Mouse (Mus musculus) limb, embryonic 14.5 days (tissue): Measurements from ENCODE around the gene Gm21488. TPM values are rescaled to one million over a fixed set of nuclear protein-coding genes. Genes with fewer than 3 reads are reported as not detected.
"Not testable (repeated sequence)": the region's sequence is repeated elsewhere in the genome, so short reads cannot be mapped to it uniquely, and the experiment has no call there.

Source experiments
- ATAC-seq: fragments of 200-750 bp; cut with Nextera tagmentation; 2 replicates; pipeline ENCODE4 v1.8.0; 2017; ENCODE audit warnings: low read depth, moderate number of reproducible peaks, moderate TSS enrichment; ENCODE audit not compliant: low FRiP score
- DNase-seq: peaks from one replicate; pipeline ENCODE4 v3.0.0-alpha.2; 2015; ENCODE audit warnings: low spot score
- H3K27ac ChIP-seq: fragments of 300-500 bp; sonication (generic); replicated peaks from 2 replicates; pipeline ENCODE4 v1.5.1; 2014; ENCODE audit warnings: low read depth, mild to moderate bottlenecking, low read length, moderate library complexity, mixed read lengths
- H3K27me3 ChIP-seq: fragments of 300-500 bp; sonication (generic); 2 replicates; pipeline ENCODE4 v1.6.1; 2014; ENCODE audit warnings: low read length, mixed read lengths; ENCODE audit not compliant: control insufficient read depth, insufficient read depth
- H3K36me3 ChIP-seq: fragments of 300-500 bp; sonication (generic); 2 replicates; pipeline ENCODE4 v1.6.1; 2014; ENCODE audit warnings: mild to moderate bottlenecking, low read length, moderate library complexity, mixed read lengths; ENCODE audit not compliant: control insufficient read depth, insufficient read depth
- H3K4me1 ChIP-seq: fragments of 300-500 bp; sonication (generic); 2 replicates; pipeline ENCODE4 v1.6.1; 2014; ENCODE audit warnings: antibody characterized with exemption, low read length, mixed read lengths; ENCODE audit not compliant: control insufficient read depth, insufficient read depth
- H3K4me2 ChIP-seq: fragments of 300-500 bp; sonication (generic); replicated peaks from 2 replicates; pipeline ENCODE4 v1.6.1; 2014; ENCODE audit warnings: low read depth, mild to moderate bottlenecking, low read length, moderate library complexity; ENCODE audit not compliant: severe bottlenecking
- H3K4me3 ChIP-seq: fragments of 300-500 bp; sonication (generic); replicated peaks from 2 replicates; pipeline ENCODE4 v1.5.1; 2014; ENCODE audit warnings: low read length
- H3K9ac ChIP-seq: fragments of 300-500 bp; sonication (generic); 2 replicates; pipeline ENCODE4 v1.6.1; 2014; ENCODE audit warnings: mild to moderate bottlenecking, low read depth, low read length, moderate library complexity; ENCODE audit not compliant: severe bottlenecking
- H3K9me3 ChIP-seq: fragments of 300-500 bp; sonication (generic); 2 replicates; pipeline ENCODE4 v1.6.1; 2016; ENCODE audit warnings: low read length; ENCODE audit not compliant: control insufficient read depth
- WGBS: fragments of 180-500 bp; shearing (Covaris S2); extraction: QIAGEN DNeasy Blood & Tissue Kit; methylation state at CpG from one replicate; pipeline ENCODE4 v1.1.7; 2014; 5-methylcytosine and 5-hydroxymethylcytosine counted together
- polyA plus RNA-seq, 2 experiments: library from polyadenylated mRNA; depleted of rRNA in 1 of 2; stranded (reverse) in 1 of 2; unstranded in 1 of 2; fragments of >200 nt; fragmentation: Nextera tagmentation in 1 of 2; extraction: Ambion mirVana in 1 of 2; gene quantifications; 2 replicates each; pipeline versions ENCODE4 v1.2.1 to v1.2.3; 2012 to 2014

The Gm21488 gene
- not detected in 2 replicates for polyA plus RNA-seq (2012; rRNA removed)
- polyA plus RNA-seq (2014; fragmentation: Nextera tagmentation; extraction: Ambion mirVana) = not detected in 2 replicates

GRCm38 (mm10) chrY:27521820-27522219, at the start of gene Gm21488:
Gene Gm21488 (minus strand): TSS chrY:27521920.
- H3K9me3 ChIP-seq, H3K9ac ChIP-seq, H3K4me3 ChIP-seq, H3K4me1 ChIP-seq, ATAC-seq, H3K36me3 ChIP-seq, H3K27ac ChIP-seq, H3K4me2 ChIP-seq, DNase-seq, H3K27me3 ChIP-seq: not testable (repeated sequence)
- no CpG with 5 or more reads among the region's 5 CpGs for WGBS
